Mouse (Mus musculus): ENCODE measurements around the gene Gucd1.

GRCm38 (mm10) chr10:75450331-75450730 lies 67.4 kb downstream of the Gucd1 start:
- no peak for TF ChIP-seq POLR2A (IDR thresholded peaks at IDR 0.05; ENCODE audit: low read depth, low read length)
- TF ChIP-seq CTCF (IDR thresholded peaks at IDR 0.05; ENCODE audit: extremely low read depth, insufficient read depth, insufficient read length, insufficient replicate concordance) = no peak
